Mouse (Mus musculus) kidney, adult 2 months (tissue): ENCODE measurements around the gene C8g.

ENCODE experiments used
- CTCF ChIP-seq: fragments of 200-500 bp; conservative IDR thresholded peaks from 2 replicates; pipeline ENCODE4 v1.5.1; 2011; ENCODE audit warnings: low read depth, mild to moderate bottlenecking, control low read depth, low read length, moderate library complexity, mixed read lengths; ENCODE audit not compliant: insufficient read depth, insufficient read length
- POLR2A ChIP-seq: fragments of 200-500 bp; IDR thresholded peaks from one replicate; pipeline ENCODE4 v1.6.1; 2011; ENCODE audit warnings: low read depth, low read length, control low read depth

GRCm38 (mm10) chr2:25482969-25483368, 18.6 kb downstream of the C8g start:
- TF ChIP-seq CTCF (peak; percentile 73), POLR2A (no peak)
